Mouse (Mus musculus) myocyte (in vitro differentiated cells): Measurements from ENCODE around the gene Hivep2.

ENCODE experiments used
- MAX ChIP-seq: IDR thresholded peaks from one replicate; pipeline ENCODE4 v1.6.1; 2011; ENCODE audit warnings: low read depth, mild to moderate bottlenecking, control low read depth
- MYOG ChIP-seq, 3 experiments: IDR thresholded peaks; one replicate each; pipeline ENCODE4 v1.6.1; 2011; ENCODE audit warnings: control low read depth in 2 of 3, low read depth in 2 of 3, mild to moderate bottlenecking in 2 of 3; ENCODE audit not compliant: insufficient read length in 2 of 3, control insufficient read depth in 1 of 3, insufficient read depth in 1 of 3
- POLR2A ChIP-seq: IDR thresholded peaks from one replicate; pipeline ENCODE4 v1.6.1; 2011; ENCODE audit warnings: low read depth, mild to moderate bottlenecking, control low read depth, moderate library complexity; ENCODE audit not compliant: insufficient read length
- TCF12 ChIP-seq: IDR thresholded peaks from one replicate; pipeline ENCODE4 v1.6.1; 2011; ENCODE audit warnings: mild to moderate bottlenecking, control low read depth; ENCODE audit not compliant: poor library complexity, insufficient read depth, severe bottlenecking
- USF1 ChIP-seq: IDR thresholded peaks from one replicate; pipeline ENCODE4 v1.6.1; 2011; ENCODE audit warnings: low read depth, mild to moderate bottlenecking, control low read depth, moderate library complexity

DNA sequence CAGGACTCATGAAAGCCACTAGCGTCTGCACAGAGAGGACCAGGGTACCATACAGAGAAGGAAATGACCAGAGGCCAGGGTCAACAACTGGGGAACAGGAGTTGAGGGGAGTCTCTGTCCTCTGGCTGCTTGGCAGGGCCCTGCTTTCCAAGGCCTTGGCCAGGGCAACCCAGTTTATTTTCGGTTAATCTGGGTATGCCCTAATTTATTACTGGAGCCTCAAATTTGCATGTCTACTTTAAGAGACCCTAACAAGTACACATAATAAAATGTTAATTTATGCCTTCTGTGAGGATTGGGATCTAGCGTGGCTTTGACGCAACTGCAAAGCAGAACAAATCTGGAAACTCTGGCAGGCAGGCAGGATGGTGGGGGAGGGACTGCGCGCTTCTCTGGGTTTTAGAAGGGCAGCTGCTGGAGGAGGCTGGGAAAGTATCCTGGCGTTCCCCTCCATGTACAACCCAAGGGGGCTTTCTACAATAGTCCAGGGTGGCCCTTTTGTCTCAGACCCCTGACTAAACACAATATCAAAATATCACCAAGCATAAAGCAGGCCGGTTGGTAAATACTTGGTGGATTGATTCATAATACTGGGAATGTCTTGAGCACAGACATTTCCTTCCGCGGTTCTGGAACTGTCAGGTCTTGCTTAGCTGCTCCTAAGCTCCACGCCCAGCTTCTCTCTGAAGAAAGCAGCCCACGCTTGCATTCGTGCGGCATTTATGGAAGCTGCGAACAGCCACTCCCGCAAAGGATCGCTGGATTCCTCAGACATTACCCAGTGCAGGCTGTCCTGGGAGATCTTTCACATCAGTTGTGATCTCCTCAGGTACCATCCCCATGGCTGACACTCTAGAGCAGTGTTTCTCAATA, 230.1 kb downstream of the Hivep2 start:
- TF ChIP-seq TCF12: no peak
- no peak for TF ChIP-seq POLR2A
- TF ChIP-seq MYOG (IDR thresholded peaks at IDR 0.05; ENCODE audit: control insufficient read depth in 1 of 3, insufficient read depth in 1 of 3, insufficient read length in 2 of 3, low read depth in 2 of 3): no peak
- TF ChIP-seq MAX: no peak
- TF ChIP-seq USF1: no peak
